Mouse (Mus musculus): ENCODE measurements at regions not wholly inside any gene's neighbourhood (a gene's known extent, or its start where the extent isn't known, plus 50 kb on each side); places are given as distances from the start of the nearest gene placed in this dataset.
"Not testable (repeated sequence)": the region's sequence is repeated elsewhere in the genome, so short reads cannot be mapped to it uniquely, and the experiment has no call there.

- peak; percentile 2 to 20 for DNase-seq (ENCODE audit: low spot score in 2 of 2)
Observed at GRCm38 (mm10) chr19:19347017-19347416, 236.0 kb upstream of the Rorb start.

- no peak for DNase-seq (ENCODE audit: low spot score in 2 of 2)
Observed at GRCm38 (mm10) chr19:19344426-19344811, 233.4 kb upstream of the Rorb start.

- peak; percentile 25 to 48 for DNase-seq (ENCODE audit: low spot score in 2 of 2)
Observed at GRCm38 (mm10) chr19:19343702-19344425, 232.9 kb upstream of the Rorb start.

GRCm38 (mm10) chr19:19307142-19307541 lies 196.1 kb upstream of the Rorb start:
- DNase-seq (ENCODE audit: low spot score in 2 of 2): not testable (repeated sequence)

- peak; percentile 4 to 60 for DNase-seq (ENCODE audit: low spot score in 2 of 2)
Observed at GRCm38 (mm10) chr19:19306476-19307131, 195.6 kb upstream of the Rorb start.

- not testable (repeated sequence) for DNase-seq (ENCODE audit: low spot score in 2 of 2)
Observed at GRCm38 (mm10) chr19:19285864-19286263, 174.9 kb upstream of the Rorb start.

GRCm38 (mm10) chr19:19246837-19247560 lies 136.0 kb upstream of the Rorb start:
- no peak for DNase-seq (ENCODE audit: low spot score in 2 of 2)

GRCm38 (mm10) chr19:19229305-19229994 lies 118.5 kb upstream of the Rorb start:
- DNase-seq (ENCODE audit: low spot score in 2 of 2): no peak

- DNase-seq (ENCODE audit: low spot score in 2 of 2): no peak
Observed at GRCm38 (mm10) chr19:19220826-19221225, 109.8 kb upstream of the Rorb start.

GRCm38 (mm10) chr19:19219352-19219751 lies 108.4 kb upstream of the Rorb start:
- no peak for DNase-seq (ENCODE audit: low spot score in 2 of 2)

GRCm38 (mm10) chr19:19218700-19219099 lies 107.7 kb upstream of the Rorb start:
- DNase-seq (ENCODE audit: low spot score in 2 of 2): no peak

GRCm38 (mm10) chr19:19199534-19199933 lies 88.5 kb upstream of the Rorb start:
- peak in 1 of 2 experiments; percentile 16 for DNase-seq (ENCODE audit: low spot score in 2 of 2)

DNA sequence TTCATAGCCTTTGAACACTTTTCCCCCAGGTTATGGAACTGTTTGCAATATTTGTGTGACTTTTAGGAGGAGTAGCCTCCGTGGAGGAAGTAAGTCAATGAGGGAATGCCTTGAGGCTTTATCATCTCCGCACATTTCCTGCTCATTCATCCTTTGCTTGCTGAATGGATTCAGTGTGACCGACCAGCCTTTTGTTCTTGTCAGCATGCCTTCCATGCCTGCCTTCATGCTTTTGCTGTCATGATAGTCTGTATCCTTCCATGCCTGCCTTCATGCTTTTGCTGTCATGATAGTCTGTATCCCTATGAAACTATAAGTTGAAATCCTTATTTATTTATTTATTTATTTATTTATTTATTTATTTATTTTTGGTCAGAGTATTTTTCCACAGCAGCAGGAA lies 87.8 kb upstream of the Rorb start:
- no peak for DNase-seq (ENCODE audit: low spot score in 2 of 2)

DNA sequence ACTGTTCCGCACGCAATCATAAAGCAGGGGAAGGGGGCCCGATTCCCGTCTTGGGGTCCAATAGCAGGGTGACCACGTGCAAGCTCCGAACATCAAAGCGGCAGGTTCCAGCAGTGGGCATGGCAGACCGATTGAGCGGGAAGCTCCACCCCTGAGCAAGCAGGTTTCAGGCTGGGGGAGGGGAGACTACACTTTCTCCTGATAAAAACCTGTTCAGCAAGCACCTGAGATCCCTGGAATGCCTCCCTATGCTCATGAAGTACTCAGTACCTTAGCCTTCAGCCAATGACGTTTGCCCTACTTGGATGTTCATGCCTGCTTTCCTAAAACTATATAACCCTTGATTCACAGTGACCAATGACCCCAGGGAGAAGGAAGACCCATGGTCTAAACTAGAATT lies 83.7 kb upstream of the Rorb start:
- DNase-seq (ENCODE audit: low spot score in 2 of 2): no peak

- DNase-seq (ENCODE audit: low spot score in 2 of 2): no peak
Observed at GRCm38 (mm10) chr19:19194306-19194705, 83.3 kb upstream of the Rorb start.

DNA sequence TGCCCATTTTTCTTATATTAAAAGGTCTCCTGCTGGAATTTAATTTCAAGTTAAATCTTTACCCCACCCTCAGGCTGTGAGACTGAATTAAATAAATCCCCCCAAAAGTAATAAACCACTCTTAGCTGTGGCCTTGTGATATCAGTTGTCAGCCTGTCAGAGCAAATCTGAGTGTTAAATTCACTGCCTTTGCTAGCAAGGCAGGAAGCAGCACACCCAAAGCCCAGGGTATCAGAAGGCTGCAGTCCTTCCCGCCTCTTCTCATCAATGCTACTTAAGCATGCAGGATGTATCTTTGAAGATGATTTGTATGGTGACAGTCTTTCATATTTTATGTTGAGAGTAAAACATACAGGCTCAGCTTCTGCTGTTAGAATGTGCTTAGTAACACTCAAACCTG lies 61.8 kb upstream of the Rorb start:
- no peak for DNase-seq (ENCODE audit: low spot score in 2 of 2)

DNA sequence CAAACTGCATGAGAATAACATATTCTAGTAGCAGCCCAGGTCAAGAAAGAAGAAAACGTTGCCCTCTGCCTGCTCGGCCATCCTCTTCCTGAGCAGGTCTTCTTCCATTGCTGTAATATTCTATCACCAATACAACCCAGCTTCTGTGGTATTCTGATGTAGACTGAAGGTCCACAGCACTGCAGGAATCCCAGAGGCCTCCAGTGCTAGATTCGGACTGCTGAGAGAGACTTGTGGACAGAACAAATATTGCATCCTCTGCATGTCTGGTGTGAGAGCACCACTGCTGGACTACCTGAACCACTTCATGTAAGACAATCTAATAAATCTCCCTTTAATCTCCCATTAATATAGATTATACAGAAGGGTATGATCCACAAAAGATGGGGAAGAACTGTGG lies 59.8 kb upstream of the Rorb start:
- DNase-seq (ENCODE audit: low spot score in 2 of 2): no peak

All from frontal cortex, postnatal 36 days (tissue).